Mouse (Mus musculus) ES-E14 (cell line): ENCODE results near the gene Trarg1. TPM values are rescaled to one million over a fixed set of nuclear protein-coding genes. Genes with fewer than 3 reads are reported as not detected.

Experiments used
- DNase-seq: peaks from one replicate; pipeline ENCODE4 v3.0.0-alpha.2; 2013; ENCODE audit warnings: low read depth, low spot score
- H3K27ac ChIP-seq: 2 replicates; pipeline ENCODE4 v1.5.1; 2012; ENCODE audit warnings: low read depth, mild to moderate bottlenecking, low read length, moderate library complexity, mixed read lengths; ENCODE audit not compliant: poor library complexity, insufficient read depth, severe bottlenecking
- H3K36me3 ChIP-seq: 2 replicates; pipeline ENCODE4 v1.6.1; 2012; ENCODE audit warnings: mild to moderate bottlenecking, low read length, moderate library complexity, mixed read lengths; ENCODE audit not compliant: control insufficient read depth, poor library complexity, insufficient read depth, severe bottlenecking
- H3K4me1 ChIP-seq, 2 experiments: fragments of 150-350 bp in 1 of 2; sonication (generic) in 1 of 2; 2 replicates each; pipeline ENCODE4 v1.6.1; 2012; ENCODE audit warnings: low read length in 2 of 2, mild to moderate bottlenecking in 1 of 2, mixed read lengths in 1 of 2; ENCODE audit not compliant: control insufficient read depth in 2 of 2, insufficient read depth in 2 of 2, poor library complexity in 1 of 2
- H3K4me3 ChIP-seq, 2 experiments: fragments of 150-350 bp in 1 of 2; sonication (generic) in 1 of 2; 2 replicates each; pipeline ENCODE4 v1.5.1; 2012; ENCODE audit warnings: low read length in 2 of 2, low read depth in 1 of 2, mild to moderate bottlenecking in 1 of 2, mixed read lengths in 1 of 2; ENCODE audit not compliant: insufficient read depth in 1 of 2, poor library complexity in 1 of 2, severe bottlenecking in 1 of 2
- H3K9ac ChIP-seq: 2 replicates; pipeline ENCODE4 v1.6.1; 2012; ENCODE audit warnings: low read depth, mild to moderate bottlenecking, low read length, mixed read lengths; ENCODE audit not compliant: poor library complexity, insufficient read depth, severe bottlenecking
- H3K9me3 ChIP-seq: fragments of 150-350 bp; sonication (generic); 2 replicates; pipeline ENCODE4 v1.6.1; 2012; ENCODE audit warnings: low read depth, mild to moderate bottlenecking, low read length; ENCODE audit not compliant: control insufficient read depth, insufficient read depth
- CHD2 ChIP-seq: IDR thresholded peaks from 2 replicates; pipeline ENCODE4 v1.6.1; 2014; ENCODE audit warnings: mild to moderate bottlenecking, low read depth, low read length, inconsistent platforms
- HCFC1 ChIP-seq: IDR thresholded peaks from 2 replicates; pipeline ENCODE4 v1.6.1; 2012; ENCODE audit warnings: low read length, inconsistent platforms, borderline replicate concordance; ENCODE audit not compliant: insufficient read depth
- MAFK ChIP-seq: IDR thresholded peaks from 2 replicates; pipeline ENCODE4 v1.6.1; 2014; ENCODE audit warnings: mild to moderate bottlenecking, low read depth, low read length, inconsistent platforms; ENCODE audit not compliant: insufficient read depth
- ZC3H11A ChIP-seq: IDR thresholded peaks from 2 replicates; pipeline ENCODE4 v1.6.1; 2012; ENCODE audit warnings: low read depth, mild to moderate bottlenecking, inconsistent platforms, low read length, borderline replicate concordance
- ZNF384 ChIP-seq: IDR thresholded peaks from 2 replicates; pipeline ENCODE4 v1.6.1; 2012; ENCODE audit warnings: low read depth, low read length, inconsistent platforms
- in situ Hi-C, 2 experiments: fragments of 600-800 bp; cut with MboI; formaldehyde crosslinking; loops; one replicate each; pipeline ENCODE4 v1.15.1; 2025; ENCODE audit warnings: low sequenced_read_pairs in 2 of 2, inconsistent platforms in 1 of 2; ENCODE audit not compliant: unreplicated experiment in 2 of 2
- total RNA-seq: library from RNA; depleted of rRNA; stranded (reverse); fragments of 300-350 nt; gene quantifications from 2 replicates; pipeline ENCODE4 v1.2.3, GENCODE M21; 2012

Gene Trarg1
- total RNA-seq, 1 experiment = not detected

GRCm38 (mm10) chr11:76659138-76659930 is 20.3 kb upstream of the Trarg1 start:
- Histone ChIP-seq H3K4me3 (no peak overlapping the region), H3K9ac (no peak overlapping the region), H3K36me3 (no peaks in the 10 kb centered on the region), H3K9me3 (no peaks in the 10 kb centered on the region), H3K4me1 (peaks cover 0 to 5% of the 10 kb centered on the region in 2 experiments; a peak in 2 of 4 replicates), H3K27ac (no peak overlapping the region)
- no peak for DNase-seq
- no peak for TF ChIP-seq HCFC1
- no peak for TF ChIP-seq CHD2
- no peak for TF ChIP-seq MAFK
- TF ChIP-seq ZC3H11A = no peak
- no peak for TF ChIP-seq ZNF384
- in situ Hi-C loops = no loop called here

GRCm38 (mm10) chr11:76661790-76662468 is 17.7 kb upstream of the Trarg1 start:
- no peak for TF ChIP-seq ZC3H11A
- TF ChIP-seq CHD2 = no peak
- TF ChIP-seq ZNF384 = no peak
- TF ChIP-seq HCFC1 = no peak
- TF ChIP-seq MAFK = no peak
- in situ Hi-C loops = no loop called here
- Histone ChIP-seq H3K9me3 (no peaks in the 10 kb centered on the region), H3K4me3 (no peak overlapping the region), H3K9ac (no peak overlapping the region), H3K4me1 (peaks cover 0 to 5% of the 10 kb centered on the region in 2 experiments; a peak in 2 of 4 replicates), H3K27ac (no peak overlapping the region), H3K36me3 (no peaks in the 10 kb centered on the region)
- no peak for DNase-seq

DNA sequence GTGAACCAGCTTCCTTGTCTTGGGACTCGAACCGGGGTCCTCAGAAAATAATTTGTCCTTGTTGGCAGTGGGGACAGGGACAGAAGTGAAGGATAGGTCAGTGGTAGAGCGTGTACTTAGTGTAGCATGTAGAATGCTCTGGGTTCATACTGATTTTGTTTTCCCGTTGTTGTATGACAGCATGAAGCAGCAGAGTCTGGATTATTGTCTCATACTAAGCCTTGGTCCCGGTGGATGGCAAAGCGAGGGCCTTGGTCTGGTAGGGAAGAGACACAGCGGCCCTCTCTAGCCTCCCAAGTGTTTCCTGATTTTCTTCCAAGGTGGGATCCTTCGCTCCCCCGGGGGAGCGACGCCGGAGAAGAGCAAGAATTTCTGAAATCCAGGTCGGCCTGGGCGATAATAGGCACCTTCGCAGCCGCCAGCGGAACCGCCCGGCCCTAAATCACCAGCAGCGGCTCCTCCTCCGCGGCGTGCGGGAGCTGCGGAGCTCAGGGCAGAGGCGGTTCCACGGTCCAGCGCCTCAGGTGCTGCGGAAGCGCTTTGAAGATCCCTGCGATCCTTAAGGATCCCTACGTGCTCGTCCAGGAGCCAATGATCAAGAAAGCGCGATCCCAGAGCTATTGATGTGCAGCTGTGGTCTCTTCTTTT is 13.5 kb upstream of the Trarg1 start:
- DNase-seq = no peak
- Histone ChIP-seq H3K27ac (no peak overlapping the region), H3K9ac (no peak overlapping the region), H3K4me1 (peaks cover 0 to 2% of the 10 kb centered on the region in 2 experiments; a peak in 1 of 4 replicates), H3K36me3 (no peaks in the 10 kb centered on the region), H3K4me3 (peak overlapping the region; percentile 31 to 32; a peak in 2 of 4 replicates), H3K9me3 (no peaks in the 10 kb centered on the region)
- TF ChIP-seq MAFK (no peak), ZNF384 (no peak), CHD2 (no peak), HCFC1 (no peak), ZC3H11A (no peak)
- in situ Hi-C loops = no loop called here

DNA sequence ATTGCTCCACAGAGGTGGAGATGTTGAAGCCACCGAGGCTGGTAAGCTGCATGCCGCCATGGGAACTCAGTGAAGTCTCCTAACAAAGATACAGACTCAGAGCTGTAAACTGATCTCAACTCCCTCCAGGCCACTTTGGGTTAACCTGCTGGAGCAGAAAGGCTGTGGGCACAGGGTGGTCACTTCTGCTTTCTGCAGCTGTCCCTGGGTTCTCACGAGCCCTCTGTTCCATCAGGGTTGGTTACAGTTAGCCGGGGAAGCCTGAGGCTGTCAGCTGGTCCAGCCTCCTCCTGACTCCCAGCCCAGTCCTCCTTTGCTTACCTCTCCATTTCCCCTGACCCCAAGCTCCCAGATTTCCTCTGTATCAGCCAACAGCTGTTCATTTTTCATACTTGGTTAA is 11.8 kb upstream of the Trarg1 start:
- Histone ChIP-seq H3K4me3 (no peak overlapping the region), H3K27ac (no peak overlapping the region), H3K4me1 (peaks cover 0 to under 1% of the 10 kb centered on the region in 2 experiments; a peak in 1 of 4 replicates), H3K9me3 (no peaks in the 10 kb centered on the region), H3K36me3 (no peaks in the 10 kb centered on the region), H3K9ac (no peak overlapping the region)
- no peak for DNase-seq
- in situ Hi-C loops = no loop called here
- TF ChIP-seq ZNF384 (no peak), CHD2 (no peak), ZC3H11A (no peak), HCFC1 (no peak), MAFK (no peak)
